Mouse (Mus musculus) cerebellum, adult 11-12 months (tissue): ENCODE results near the gene Szrd1.

Experiments
- DNase-seq: peaks from one replicate; pipeline ENCODE4 v3.0.0; 2022

Gene Szrd1

GRCm38 (mm10) chr4:141139116-141139970, at the start of gene Szrd1:
Gene Szrd1, minus strand, starts transcription at chr4:141139775.
- DNase-seq = peak; percentile 99

- DNase-seq = no peak
Observed at GRCm38 (mm10) chr4:141186923-141187836, 47.6 kb upstream of the Szrd1 start.

GRCm38 (mm10) chr4:141184426-141184825, 44.9 kb upstream of the Szrd1 start:
- DNase-seq = no peak

GRCm38 (mm10) chr4:141183932-141184331, 44.4 kb upstream of the Szrd1 start:
- no peak for DNase-seq

GRCm38 (mm10) chr4:141181981-141182380, 42.4 kb upstream of the Szrd1 start:
- DNase-seq = no peak

- no peak for DNase-seq
Observed at GRCm38 (mm10) chr4:141180831-141181230, 41.3 kb upstream of the Szrd1 start.

- DNase-seq = no peak
Observed at GRCm38 (mm10) chr4:141178500-141178899, 38.9 kb upstream of the Szrd1 start.

GRCm38 (mm10) chr4:141176328-141176838, 36.8 kb upstream of the Szrd1 start:
- no peak for DNase-seq

- DNase-seq = no peak
Observed at GRCm38 (mm10) chr4:141175783-141176182, 36.2 kb upstream of the Szrd1 start.

GRCm38 (mm10) chr4:141172121-141172520, 32.5 kb upstream of the Szrd1 start:
- DNase-seq = no peak

- DNase-seq = no peak
Observed at GRCm38 (mm10) chr4:141167156-141167555, 27.6 kb upstream of the Szrd1 start.

- no peak for DNase-seq
Observed at GRCm38 (mm10) chr4:141165744-141166292, 26.2 kb upstream of the Szrd1 start.

- DNase-seq = no peak
Observed at GRCm38 (mm10) chr4:141163729-141164128, 24.2 kb upstream of the Szrd1 start.

GRCm38 (mm10) chr4:141161699-141162208, 22.2 kb upstream of the Szrd1 start:
- no peak for DNase-seq

- no peak for DNase-seq
Observed at GRCm38 (mm10) chr4:141160193-141160592, 20.6 kb upstream of the Szrd1 start.

- no peak for DNase-seq
Observed at GRCm38 (mm10) chr4:141159666-141160065, 20.1 kb upstream of the Szrd1 start.

- DNase-seq = no peak
Observed at GRCm38 (mm10) chr4:141159093-141159492, 19.5 kb upstream of the Szrd1 start.

GRCm38 (mm10) chr4:141158609-141159008, 19.0 kb upstream of the Szrd1 start:
- DNase-seq = no peak

- DNase-seq = no peak
Observed at GRCm38 (mm10) chr4:141157485-141157884, 17.9 kb upstream of the Szrd1 start.

- DNase-seq = no peak
Observed at GRCm38 (mm10) chr4:141149116-141149515, 9.5 kb upstream of the Szrd1 start.

- DNase-seq = peak; percentile 56
Observed at GRCm38 (mm10) chr4:141148009-141148801, 8.6 kb upstream of the Szrd1 start.
